Mouse (Mus musculus): ENCODE results near the gene Krtap4-1.

Krtap4-1 gene

DNA sequence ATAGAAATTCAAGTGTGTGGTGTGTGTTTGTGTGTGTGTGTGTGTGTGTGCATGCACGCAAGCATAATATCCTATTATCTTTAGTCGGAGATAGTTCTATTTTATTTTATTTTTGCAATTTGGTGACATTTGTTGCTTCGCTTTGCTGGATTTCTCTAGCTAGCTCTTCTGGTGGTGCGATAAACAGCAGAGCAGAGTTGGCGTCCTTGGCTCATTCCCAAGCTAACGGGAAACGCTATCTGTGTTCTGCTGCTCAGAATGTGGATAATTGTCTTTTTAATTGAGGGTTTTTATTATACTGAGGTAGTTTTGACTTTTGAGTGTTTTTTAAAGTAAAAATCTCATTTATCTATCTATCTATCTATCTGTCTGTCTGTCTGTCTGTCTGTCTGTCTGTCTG lies 42.9 kb downstream of the Krtap4-1 start:
- DNase-seq (ENCODE audit: low read depth, low spot score), result no peak

DNA sequence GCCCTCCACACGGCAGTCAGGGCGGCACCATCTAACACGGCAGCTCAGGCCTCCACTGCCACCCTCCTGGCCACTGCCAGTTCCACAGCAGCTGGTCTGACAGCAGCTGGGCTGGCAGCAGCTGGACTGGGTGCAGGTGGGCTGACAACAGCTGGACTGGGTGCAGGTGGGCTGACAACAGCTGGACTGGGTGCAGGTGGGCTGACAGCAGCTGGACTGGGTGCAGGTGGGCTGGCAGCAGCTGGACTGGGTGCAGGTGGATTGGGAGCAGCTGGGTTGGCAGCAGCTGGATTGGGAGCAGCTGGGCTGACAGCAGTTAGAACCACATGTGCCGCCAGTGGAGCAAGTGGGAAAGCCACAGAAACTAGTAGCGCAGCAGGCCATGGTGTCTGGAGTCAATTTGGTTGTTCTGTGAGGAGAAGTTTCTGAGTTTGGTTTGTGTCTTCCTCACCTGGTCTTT lies 44.8 kb downstream of the Krtap4-1 start, which contains the start of gene Krtap1-4:
Gene Krtap1-4, minus strand, starts transcription at position 410 of the 460 bp plus-strand sequence.
- no peak for DNase-seq (ENCODE audit: low read depth, low spot score)

DNA sequence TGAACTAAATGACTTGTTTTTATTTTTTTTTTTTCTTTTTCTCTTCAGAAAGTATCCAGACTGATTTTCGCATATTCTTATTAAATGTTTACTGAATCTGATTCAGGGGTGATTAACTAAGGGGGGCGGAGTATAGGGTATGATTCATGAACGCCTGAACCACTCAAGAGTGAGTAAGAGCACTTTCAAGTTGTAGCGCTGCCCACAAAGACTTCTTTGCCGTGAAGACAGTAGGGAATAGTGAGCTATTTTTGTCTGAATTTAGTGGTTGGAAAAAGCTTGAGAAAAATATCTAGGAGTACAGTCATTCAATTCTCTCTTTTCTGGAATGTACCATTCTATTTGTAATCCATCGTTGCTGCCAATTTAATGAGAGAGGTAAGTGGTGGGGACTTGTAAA lies 46.5 kb downstream of the Krtap4-1 start:
- no peak for DNase-seq (ENCODE audit: low read depth, low spot score)

DNA sequence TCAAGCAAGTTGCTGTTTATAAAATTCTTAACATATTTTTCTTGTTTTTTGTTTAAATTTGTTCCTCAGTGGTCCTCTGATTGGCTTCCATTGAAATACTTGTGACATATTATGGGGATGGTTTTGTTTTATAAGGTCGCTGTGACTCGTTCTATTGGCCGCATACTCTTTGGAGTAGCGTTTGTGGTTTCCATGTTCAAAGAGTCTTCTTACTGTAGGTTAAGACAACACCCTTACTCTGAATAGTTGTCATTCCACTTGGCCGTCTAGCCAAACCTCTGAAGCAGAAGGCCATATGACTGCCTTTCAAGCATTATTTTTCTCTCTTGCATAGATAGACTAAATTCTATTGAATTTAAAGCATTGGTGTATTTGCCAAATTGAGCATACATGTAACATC lies 47.0 kb downstream of the Krtap4-1 start:
- DNase-seq (ENCODE audit: low read depth, low spot score), result no peak

DNA sequence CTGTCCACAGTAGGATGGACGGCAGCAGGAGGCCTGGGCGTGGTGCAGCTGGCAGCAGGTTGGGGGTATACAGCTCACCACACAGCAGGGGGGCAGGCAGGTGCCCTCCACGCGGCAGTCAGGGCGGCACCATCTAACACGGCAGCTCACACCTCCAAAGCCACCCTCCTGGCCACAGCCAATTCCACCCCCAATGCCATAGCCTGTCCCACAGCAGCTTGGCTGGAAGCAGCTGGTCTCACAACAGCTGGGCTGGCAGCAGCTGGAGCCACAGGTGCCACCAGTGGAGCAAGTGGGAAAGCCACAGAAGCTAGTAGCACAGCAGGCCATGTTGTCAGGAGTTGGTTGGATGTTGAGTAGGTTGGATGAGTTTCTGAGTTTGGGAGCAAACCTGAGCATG lies 47.4 kb downstream of the Krtap4-1 start, which contains the start of gene Krtap1-5:
Gene Krtap1-5, minus strand, starts transcription at position 381 of the 400 bp plus-strand sequence.
- DNase-seq (ENCODE audit: low read depth, low spot score), result no peak

Measured in retina, adult 2 months (tissue).